Mouse (Mus musculus) lung, adult 2 months (tissue): ENCODE measurements at regions not wholly inside any gene's neighbourhood (a gene's known extent, or its start where the extent isn't known, plus 50 kb on each side); places are given as distances from the start of the nearest gene placed in this dataset.

Source experiments
- CTCF ChIP-seq: fragments of 200-500 bp; IDR thresholded peaks from 2 replicates; pipeline ENCODE4 v1.5.1; 2011; ENCODE audit warnings: mild to moderate bottlenecking, low read length, control low read depth; ENCODE audit not compliant: insufficient read depth
- POLR2A ChIP-seq: fragments of 200-500 bp; IDR thresholded peaks from 2 replicates; pipeline ENCODE4 v1.6.1; 2011; ENCODE audit warnings: low read depth, mild to moderate bottlenecking, control low read depth, low read length, borderline replicate concordance; ENCODE audit errors: extremely low read depth

DNA sequence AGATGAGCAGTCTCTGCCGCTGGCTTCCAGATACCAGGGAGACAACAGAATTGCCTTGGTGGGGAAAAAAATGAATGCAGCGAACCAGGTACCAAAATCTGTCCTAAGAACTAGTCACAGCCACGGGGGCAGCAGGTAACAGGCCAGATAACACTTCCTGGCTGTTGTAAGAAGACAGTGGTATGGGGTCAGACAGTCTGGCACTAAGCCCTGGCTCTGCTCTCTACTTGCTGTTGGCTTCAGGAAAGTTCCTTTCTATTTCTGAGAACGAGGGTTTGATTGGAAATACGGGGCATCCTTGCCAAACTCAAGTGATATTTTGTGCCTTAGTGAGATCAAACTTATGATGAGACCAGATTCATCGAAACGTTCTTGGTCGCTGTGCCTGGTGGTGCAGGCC is 380.2 kb upstream of the Kazn start:
- TF ChIP-seq POLR2A (no peak), CTCF (no peak)
